Mouse (Mus musculus) hematopoietic stem cell, adult 5-6 weeks (primary cell): ENCODE measurements at regions not wholly inside any gene's neighbourhood (a gene's known extent, or its start where the extent isn't known, plus 50 kb on each side); places are given as distances from the start of the nearest gene placed in this dataset.

ENCODE experiments used
- ATAC-seq, 2 experiments: fragments of 125-278 bp in 1 of 2; replicated peaks in 1 of 2; 2 replicates each; pipeline ENCODE4 v1.8.0; 2016 to 2017; ENCODE audit warnings: inconsistent platforms in 2 of 2, mild to moderate bottlenecking in 2 of 2, moderate number of reproducible peaks in 2 of 2, low read depth in 1 of 2, moderate TSS enrichment in 1 of 2; ENCODE audit not compliant: low FRiP score in 2 of 2, poor library complexity in 2 of 2, severe bottlenecking in 2 of 2, insufficient read depth in 1 of 2, low TSS enrichment in 1 of 2

- ATAC-seq, result no peak
Measured at GRCm38 (mm10) chr4:124035192-124035591, 117.4 kb upstream of the 4930535I16Rik start.

- ATAC-seq, result no peak
Measured at GRCm38 (mm10) chr4:124028061-124028460, 110.2 kb upstream of the 4930535I16Rik start.

- ATAC-seq, result no peak
Measured at GRCm38 (mm10) chr4:124016401-124016800, 98.6 kb upstream of the 4930535I16Rik start.

GRCm38 (mm10) chr4:124015323-124015722 is 97.5 kb upstream of the 4930535I16Rik start:
- no peak for ATAC-seq

- ATAC-seq, result no peak
Measured at GRCm38 (mm10) chr4:124012406-124012805, 94.6 kb upstream of the 4930535I16Rik start.

- ATAC-seq, result no peak
Measured at GRCm38 (mm10) chr4:124008725-124009124, 90.9 kb upstream of the 4930535I16Rik start.

- no peak for ATAC-seq
Measured at GRCm38 (mm10) chr4:124005626-124006315, 87.9 kb upstream of the 4930535I16Rik start.

GRCm38 (mm10) chr4:124002760-124003159 is 84.9 kb upstream of the 4930535I16Rik start:
- ATAC-seq, result no peak

GRCm38 (mm10) chr4:124002105-124002504 is 84.3 kb upstream of the 4930535I16Rik start:
- ATAC-seq, result no peak

GRCm38 (mm10) chr4:123995815-123996214 is 78.0 kb upstream of the 4930535I16Rik start:
- ATAC-seq, result peak; percentile 64 to 72; a peak in 3 of 4 replicates

- no peak for ATAC-seq
Measured at GRCm38 (mm10) chr4:123991223-123991622, 73.4 kb upstream of the 4930535I16Rik start.

- ATAC-seq, result no peak
Measured at GRCm38 (mm10) chr4:123990293-123991185, 72.7 kb upstream of the 4930535I16Rik start.
